Mouse (Mus musculus): ENCODE results near the gene Sh3gl3.
"Not testable (repeated sequence)": the region's sequence is repeated elsewhere in the genome, so short reads cannot be mapped to it uniquely, and the experiment has no call there.

DNA sequence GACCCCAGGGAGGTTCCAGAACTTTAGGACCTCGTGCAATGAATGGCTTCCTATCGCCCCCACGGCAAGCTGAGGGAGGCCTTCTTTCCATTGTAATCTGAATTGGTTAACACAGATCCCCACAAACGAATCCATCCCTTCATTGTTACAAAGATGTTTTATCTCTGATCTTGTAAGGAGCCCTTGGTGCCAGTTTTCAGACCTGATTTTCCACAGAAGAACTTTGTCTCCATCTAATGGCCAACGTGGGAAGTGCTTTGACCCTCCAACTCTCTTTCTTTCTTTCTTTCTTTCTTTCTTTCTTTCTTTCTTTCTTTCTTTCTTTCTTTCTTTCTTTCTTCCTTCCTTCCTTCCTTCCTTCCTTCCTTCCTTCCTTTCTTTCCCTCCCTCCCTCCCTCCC is 99.2 kb downstream of the Sh3gl3 start:
- TF ChIP-seq POLR2A (IDR thresholded peaks at IDR 0.05; ENCODE audit: control insufficient read depth, extremely low read depth, insufficient read depth, low read length, poor library complexity); CTCF (IDR thresholded peaks at IDR 0.05; ENCODE audit: borderline replicate concordance, control insufficient read depth, extremely low read depth, insufficient read depth, low read length, poor library complexity): not testable (repeated sequence)

All from thymus, adult 2 months (tissue).